Mouse (Mus musculus) forebrain, embryonic 15.5 days (tissue): ENCODE results near the gene Cep170b. TPM values are rescaled to one million over a fixed set of nuclear protein-coding genes. Genes with fewer than 3 reads are reported as not detected.

Experiments used
- ATAC-seq: fragments of 200-750 bp; cut with Nextera tagmentation; replicated peaks from 2 replicates; pipeline ENCODE4 v1.8.0; 2017; ENCODE audit warnings: mild to moderate bottlenecking, moderate TSS enrichment, moderate library complexity
- H3K27ac ChIP-seq: fragments of 300-500 bp; sonication (generic); replicated peaks from 2 replicates; pipeline ENCODE4 v1.5.1; 2015; ENCODE audit warnings: mild to moderate bottlenecking, inconsistent platforms
- H3K27me3 ChIP-seq: fragments of 300-500 bp; sonication (generic); 2 replicates; pipeline ENCODE4 v1.6.1; 2015; ENCODE audit warnings: inconsistent platforms
- H3K36me3 ChIP-seq: fragments of 300-500 bp; sonication (generic); 2 replicates; pipeline ENCODE4 v1.6.1; 2015; ENCODE audit warnings: mild to moderate bottlenecking, inconsistent platforms
- H3K4me1 ChIP-seq: fragments of 300-500 bp; sonication (generic); 2 replicates; pipeline ENCODE4 v1.6.1; 2015; ENCODE audit warnings: inconsistent platforms
- H3K4me2 ChIP-seq: fragments of 300-500 bp; sonication (generic); replicated peaks from 2 replicates; pipeline ENCODE4 v1.6.1; 2015; ENCODE audit warnings: mild to moderate bottlenecking, inconsistent platforms
- H3K4me3 ChIP-seq: fragments of 300-500 bp; sonication (generic); 2 replicates; pipeline ENCODE4 v1.5.1; 2015; ENCODE audit warnings: mild to moderate bottlenecking, inconsistent platforms
- H3K9ac ChIP-seq: fragments of 300-500 bp; sonication (generic); replicated peaks from 2 replicates; pipeline ENCODE4 v1.6.1; 2015; ENCODE audit warnings: mild to moderate bottlenecking, inconsistent platforms
- H3K9me3 ChIP-seq: fragments of 300-500 bp; sonication (generic); 2 replicates; pipeline ENCODE4 v1.6.1; 2016; ENCODE audit warnings: inconsistent platforms
- WGBS: fragments of 180-500 bp; shearing (Covaris S2); methylation state at CpG from one replicate; pipeline ENCODE4 v1.1.7; 2015; ENCODE audit warnings: mixed read lengths; 5-methylcytosine and 5-hydroxymethylcytosine counted together
- polyA plus RNA-seq: library from polyadenylated mRNA; unstranded; fragments of >200 nt; fragmentation: Nextera tagmentation; extraction: Ambion mirVana; gene quantifications from 2 replicates; pipeline ENCODE4 v1.2.1, GENCODE M21; 2015

Cep170b gene
- polyA plus RNA-seq, 1 experiment from 2014 or later, result 24.0 TPM

DNA sequence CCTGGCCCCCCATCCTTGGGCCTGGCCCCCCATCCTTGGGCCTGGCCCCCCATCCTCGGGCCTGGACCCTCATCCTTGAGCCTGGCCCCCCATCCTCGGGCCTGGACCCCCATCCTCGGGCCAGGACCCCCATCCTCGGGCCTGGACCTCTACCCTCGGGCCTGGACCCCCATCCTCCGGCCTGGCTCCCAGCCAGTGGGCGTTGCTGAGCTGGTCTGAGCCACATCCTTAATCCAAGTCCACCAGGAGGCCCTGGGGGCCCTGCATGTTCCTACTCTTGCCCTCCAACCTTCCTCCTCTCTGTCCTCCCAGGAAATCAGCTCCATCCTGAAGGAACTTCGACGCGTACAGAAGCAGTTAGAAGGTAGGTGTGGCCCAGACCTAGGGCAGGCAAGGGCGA is 24.0 kb downstream of the Cep170b start:
- H3K9ac ChIP-seq, result no peak overlapping the region

DNA sequence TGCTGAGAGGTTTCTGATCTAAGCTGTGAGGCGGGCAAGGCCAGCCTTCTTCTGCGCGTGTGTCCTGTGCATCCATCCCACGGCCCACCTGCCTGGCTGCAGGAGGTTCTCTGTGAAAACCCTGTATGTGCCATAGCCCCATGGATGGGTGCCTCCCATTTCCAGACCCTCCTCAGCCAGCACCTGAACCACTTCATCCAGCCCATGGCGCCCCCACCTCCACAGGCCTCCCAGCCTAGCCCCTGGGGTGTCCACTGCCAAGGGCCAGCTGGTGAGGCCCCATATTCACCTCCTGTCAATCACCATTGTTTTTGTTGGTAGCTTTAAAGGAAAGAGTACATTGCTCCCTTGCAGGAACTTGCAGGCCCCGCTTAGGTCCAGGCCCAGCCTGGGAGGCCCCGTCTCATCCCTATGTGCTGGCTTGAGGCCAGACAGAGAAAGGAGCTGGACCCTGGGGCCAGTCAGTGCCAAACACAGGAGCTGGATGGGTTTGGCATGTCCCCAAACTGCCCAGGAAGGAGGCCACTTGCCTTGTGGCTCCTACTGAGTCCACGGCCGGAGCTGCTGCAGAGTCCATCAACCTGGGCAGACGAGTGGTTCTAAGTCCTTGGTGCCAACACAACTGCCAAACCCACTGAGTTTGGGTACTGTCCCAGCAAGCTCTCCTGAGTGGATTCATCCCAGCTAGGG is 24.8 kb downstream of the Cep170b start:
- Histone ChIP-seq H3K36me3 (peaks cover 25% of the 10 kb centered on the region), H3K9ac (no peak overlapping the region), H3K27ac (no peak overlapping the region), H3K4me3 (no peak overlapping the region), H3K4me2 (no peak overlapping the region), H3K9me3 (no peaks in the 10 kb centered on the region), H3K4me1 (peaks cover 10% of the 10 kb centered on the region), H3K27me3 (no peaks in the 10 kb centered on the region)
- 84% methylated on average over 10 of the region's 10 CpGs for WGBS
- ATAC-seq, result no peak

More for the DNA sequence above, 24.0 kb downstream of the Cep170b start:
- no peak for ATAC-seq
- Histone ChIP-seq H3K9me3 (no peaks in the 10 kb centered on the region), H3K4me2 (no peak overlapping the region), H3K4me3 (no peak overlapping the region), H3K27ac (no peak overlapping the region), H3K27me3 (no peaks in the 10 kb centered on the region), H3K36me3 (peaks cover 32% of the 10 kb centered on the region), H3K4me1 (peaks cover 10% of the 10 kb centered on the region)
- 80% methylated on average over 11 of the region's 11 CpGs for WGBS

DNA sequence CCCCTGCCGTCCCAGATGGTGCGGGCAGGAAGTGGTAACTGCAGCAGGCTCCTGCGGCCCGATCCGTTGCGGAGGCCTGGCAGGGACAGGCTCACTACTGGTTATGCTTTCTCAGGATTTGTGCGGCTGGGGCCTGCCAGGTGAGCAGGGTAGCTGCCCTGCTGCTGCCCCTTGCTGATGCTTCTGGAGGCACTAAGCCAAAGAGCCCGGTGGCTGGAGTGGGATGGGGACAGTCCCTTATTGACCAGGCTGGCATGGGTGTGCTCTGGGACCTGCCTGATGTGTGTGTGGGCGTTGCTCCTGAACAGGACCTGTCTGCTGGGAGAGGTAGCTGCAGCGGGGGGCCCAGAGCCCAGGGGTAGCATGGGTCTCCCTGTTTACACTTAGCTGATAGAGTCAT is 25.5 kb downstream of the Cep170b start:
- H3K4me1 ChIP-seq, result peaks cover 10% of the 10 kb centered on the region
- no peak overlapping the region for H3K4me2 ChIP-seq
- peaks cover 22% of the 10 kb centered on the region for H3K36me3 ChIP-seq
- no peaks in the 10 kb centered on the region for H3K9me3 ChIP-seq
- no peak for ATAC-seq
- no peak overlapping the region for H3K9ac ChIP-seq
- no peaks in the 10 kb centered on the region for H3K27me3 ChIP-seq
- H3K27ac ChIP-seq, result no peak overlapping the region
- WGBS, result 91% methylated on average over 10 of the region's 10 CpGs
- H3K4me3 ChIP-seq, result no peak overlapping the region

- H3K4me2 ChIP-seq, result no peak overlapping the region
- no peaks in the 10 kb centered on the region for H3K27me3 ChIP-seq
- ATAC-seq, result peak; percentile 3
- 85% methylated on average over 4 of the region's 4 CpGs for WGBS
- no peak overlapping the region for H3K9ac ChIP-seq
- peaks cover 16% of the 10 kb centered on the region; the same call in 1 of the 2 replicates for H3K36me3 ChIP-seq
- H3K27ac ChIP-seq, result peak overlapping the region; percentile 31; the same call in 1 of the 2 replicates
- H3K4me3 ChIP-seq, result no peak overlapping the region
- H3K4me1 ChIP-seq, result peaks cover 10% of the 10 kb centered on the region
- H3K9me3 ChIP-seq, result no peaks in the 10 kb centered on the region
These were observed 26.2 kb downstream of the Cep170b start for GRCm38 (mm10) chr12:112746461-112746807.

DNA sequence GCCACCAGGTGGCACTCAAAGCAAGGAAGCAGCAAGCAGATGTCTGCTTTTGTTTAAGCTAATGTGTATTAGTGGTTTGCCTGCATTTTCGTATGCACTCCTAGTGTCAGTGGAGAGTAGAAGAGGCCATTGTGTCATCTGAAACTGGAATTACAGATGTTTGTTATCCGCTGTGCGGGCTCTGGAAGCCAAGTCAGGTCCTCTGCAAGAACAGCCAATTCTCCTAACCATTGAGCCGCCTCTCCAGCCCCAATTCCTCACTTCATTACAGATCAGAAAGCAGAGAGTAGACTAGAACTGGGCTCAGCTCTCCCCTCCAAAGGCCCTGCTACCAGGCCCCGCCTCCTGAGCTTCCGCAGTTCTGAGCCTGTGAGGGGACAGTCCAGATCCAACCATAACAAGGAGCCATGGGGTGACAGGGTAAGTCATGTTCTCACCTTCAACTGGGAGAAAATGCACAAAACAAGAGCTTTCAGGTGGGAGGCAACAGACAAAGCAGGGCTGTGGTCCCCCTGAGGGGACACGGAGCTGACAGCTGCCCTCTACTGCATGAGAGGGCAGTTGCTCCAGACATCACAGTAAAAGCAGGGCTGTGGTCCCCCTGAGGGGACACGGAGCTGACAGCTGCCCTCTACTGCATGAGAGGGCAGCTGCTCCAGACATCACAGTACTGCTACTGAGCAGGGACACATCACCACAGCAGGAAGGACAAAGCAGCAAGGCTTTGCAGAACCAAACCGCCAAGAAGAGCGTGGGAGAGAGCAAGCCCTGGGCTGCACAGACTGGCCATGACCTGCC is 26.8 kb downstream of the Cep170b start:
- 26% methylated on average over 10 of the region's 10 CpGs for WGBS
- H3K36me3 ChIP-seq, result peaks cover 15% of the 10 kb centered on the region; the same call in 1 of the 2 replicates
- peak overlapping the region; percentile 73 for H3K27ac ChIP-seq
- H3K4me3 ChIP-seq, result no peak overlapping the region
- peaks cover 10% of the 10 kb centered on the region for H3K4me1 ChIP-seq
- 0 out of 2 replicates have a peak overlapping the region, but pooled peaks have one; percentile 5 for H3K4me2 ChIP-seq
- no peak overlapping the region for H3K9ac ChIP-seq
- H3K27me3 ChIP-seq, result no peaks in the 10 kb centered on the region
- no peaks in the 10 kb centered on the region for H3K9me3 ChIP-seq
- ATAC-seq, result peak; percentile 36

DNA sequence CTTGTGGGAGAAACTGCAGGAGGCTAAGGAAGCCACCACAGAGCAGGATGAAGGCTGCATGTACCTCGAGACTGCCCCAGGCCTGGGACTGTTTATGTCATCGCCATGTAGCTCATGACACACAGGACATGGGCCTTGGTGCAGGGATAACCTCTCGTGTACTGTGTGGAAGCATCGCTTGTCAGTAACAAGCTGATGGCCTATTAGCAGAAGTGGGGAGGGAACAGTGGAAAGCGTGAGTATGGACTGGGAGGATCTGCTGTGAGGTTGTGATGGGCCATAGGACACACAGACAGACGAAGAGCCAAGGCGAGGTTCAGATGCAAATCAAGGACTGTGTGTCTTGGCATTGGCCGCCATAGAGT is 27.3 kb downstream of the Cep170b start:
- peaks cover 10% of the 10 kb centered on the region for H3K4me1 ChIP-seq
- H3K4me3 ChIP-seq, result no peak overlapping the region
- no peaks in the 10 kb centered on the region for H3K27me3 ChIP-seq
- H3K36me3 ChIP-seq, result peaks cover 15% of the 10 kb centered on the region; the same call in 1 of the 2 replicates
- 82% methylated on average over 8 of the region's 8 CpGs for WGBS
- H3K9ac ChIP-seq, result no peak overlapping the region
- no peaks in the 10 kb centered on the region for H3K9me3 ChIP-seq
- ATAC-seq, result peak; percentile 5; the same call in 1 of the 2 replicates
- no peak overlapping the region for H3K4me2 ChIP-seq
- peak overlapping the region; percentile 73 for H3K27ac ChIP-seq

- Histone ChIP-seq H3K27ac (no peak overlapping the region), H3K4me3 (no peak overlapping the region), H3K27me3 (no peaks in the 10 kb centered on the region), H3K36me3 (no peaks in the 10 kb centered on the region), H3K9ac (no peak overlapping the region), H3K4me2 (no peak overlapping the region), H3K4me1 (peaks cover 8% of the 10 kb centered on the region), H3K9me3 (no peaks in the 10 kb centered on the region)
- ATAC-seq, result no peak
- 87% methylated on average over 12 of the region's 12 CpGs for WGBS
These were observed 30.7 kb downstream of the Cep170b start for GRCm38 (mm10) chr12:112750976-112751375.

- no peak for ATAC-seq
- Histone ChIP-seq H3K9me3 (no peaks in the 10 kb centered on the region), H3K4me3 (no peak overlapping the region), H3K9ac (no peak overlapping the region), H3K4me1 (peaks cover 2% of the 10 kb centered on the region; the same call in 1 of the 2 replicates), H3K4me2 (no peak overlapping the region), H3K27me3 (no peaks in the 10 kb centered on the region), H3K27ac (no peak overlapping the region), H3K36me3 (no peaks in the 10 kb centered on the region)
- 52% methylated on average over 2 of the region's 2 CpGs for WGBS
These were observed 32.1 kb downstream of the Cep170b start for GRCm38 (mm10) chr12:112752399-112752798.

DNA sequence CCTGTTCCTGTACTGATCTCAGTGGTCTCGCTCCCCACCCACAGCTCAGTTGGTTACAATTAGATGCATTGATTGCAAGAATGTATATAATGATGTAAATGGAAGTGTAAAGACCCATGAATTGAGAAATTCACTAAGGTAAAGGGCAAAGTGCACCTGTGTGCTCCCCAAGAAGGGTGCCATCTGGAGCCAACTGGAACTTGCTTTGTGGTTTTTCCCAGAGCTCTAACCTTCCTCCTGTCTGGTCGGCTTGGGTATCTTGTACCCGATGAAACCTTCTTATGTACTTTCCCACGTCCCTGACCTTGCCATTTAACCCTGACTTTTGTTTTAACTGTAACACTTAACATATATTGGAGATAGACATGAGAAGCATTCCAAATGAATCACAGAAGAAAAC is 35.6 kb downstream of the Cep170b start:
- Histone ChIP-seq H3K27me3 (no peaks in the 10 kb centered on the region), H3K36me3 (no peaks in the 10 kb centered on the region), H3K27ac (no peak overlapping the region), H3K4me3 (no peak overlapping the region), H3K9me3 (no peaks in the 10 kb centered on the region), H3K4me1 (no peaks in the 10 kb centered on the region), H3K4me2 (no peak overlapping the region), H3K9ac (no peak overlapping the region)
- whole genome bisulfite sequencing, result 76% methylated on average over 4 of the region's 4 CpGs
- no peak for ATAC-seq

DNA sequence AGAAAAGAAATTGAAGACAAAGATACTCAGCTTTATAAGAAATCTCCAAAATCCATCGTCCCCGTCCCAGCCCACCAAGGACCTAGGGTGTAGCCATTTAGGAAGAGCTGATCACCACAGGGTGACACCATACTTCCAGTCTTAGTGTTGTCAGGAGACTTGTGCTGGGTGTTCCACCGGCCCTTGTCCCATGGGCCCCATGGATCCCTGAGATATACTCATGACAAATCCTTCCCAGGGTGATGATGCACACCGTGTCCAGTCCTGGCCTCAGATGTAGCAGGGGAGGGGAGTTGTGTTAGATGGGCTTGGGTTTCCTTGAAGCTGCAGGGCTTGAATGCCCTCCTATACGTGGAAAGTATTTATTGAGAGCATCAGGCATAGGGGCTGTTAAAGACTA is 37.6 kb downstream of the Cep170b start:
- no peak for ATAC-seq
- H3K36me3 ChIP-seq, result no peaks in the 10 kb centered on the region
- H3K4me1 ChIP-seq, result no peaks in the 10 kb centered on the region
- H3K4me2 ChIP-seq, result no peak overlapping the region
- H3K9me3 ChIP-seq, result no peaks in the 10 kb centered on the region
- H3K9ac ChIP-seq, result no peak overlapping the region
- no peak overlapping the region for H3K4me3 ChIP-seq
- WGBS, result 87% methylated on average over 5 of the region's 5 CpGs
- no peak overlapping the region for H3K27ac ChIP-seq
- no peaks in the 10 kb centered on the region for H3K27me3 ChIP-seq

GRCm38 (mm10) chr12:112759471-112759870 is 39.2 kb downstream of the Cep170b start:
- WGBS, result 90% methylated on average over 3 of the region's 3 CpGs
- Histone ChIP-seq H3K9me3 (no peaks in the 10 kb centered on the region), H3K36me3 (no peaks in the 10 kb centered on the region), H3K4me3 (no peak overlapping the region), H3K4me1 (no peaks in the 10 kb centered on the region), H3K4me2 (no peak overlapping the region), H3K27me3 (no peaks in the 10 kb centered on the region), H3K27ac (no peak overlapping the region), H3K9ac (no peak overlapping the region)
- ATAC-seq, result no peak

GRCm38 (mm10) chr12:112760154-112760926 is 40.1 kb downstream of the Cep170b start, which contains the start of gene Pld4:
Gene Pld4 (plus strand): TSS chr12:112760655.
- Histone ChIP-seq H3K9me3 (no peaks in the 10 kb centered on the region), H3K27me3 (no peaks in the 10 kb centered on the region), H3K9ac (no peak within 1 kb of the TSS), H3K4me2 (no peak within 1 kb of the TSS), H3K4me3 (no peak within 1 kb of the TSS), H3K27ac (no peak within 1 kb of the TSS), H3K4me1 (no peaks in the 10 kb centered on the region), H3K36me3 (no peaks in the 10 kb centered on the region)
- 41% methylated on average over 4 of the region's 4 CpGs for WGBS
- no peak for ATAC-seq
